Mouse (Mus musculus) ES-E14 (cell line): ENCODE data around the gene Dync1i2. TPM values are rescaled to one million over a fixed set of nuclear protein-coding genes. Genes with fewer than 3 reads are reported as not detected.

Experiments
- DNase-seq: peaks from one replicate; pipeline ENCODE4 v3.0.0-alpha.2; 2013; ENCODE audit warnings: low read depth, low spot score
- H3K27ac ChIP-seq: 2 replicates; pipeline ENCODE4 v1.5.1; 2012; ENCODE audit warnings: low read depth, mild to moderate bottlenecking, low read length, moderate library complexity, mixed read lengths; ENCODE audit not compliant: poor library complexity, insufficient read depth, severe bottlenecking
- H3K36me3 ChIP-seq: 2 replicates; pipeline ENCODE4 v1.6.1; 2012; ENCODE audit warnings: mild to moderate bottlenecking, low read length, moderate library complexity, mixed read lengths; ENCODE audit not compliant: control insufficient read depth, poor library complexity, insufficient read depth, severe bottlenecking
- H3K4me1 ChIP-seq, 2 experiments: fragments of 150-350 bp in 1 of 2; sonication (generic) in 1 of 2; 2 replicates each; pipeline ENCODE4 v1.6.1; 2012; ENCODE audit warnings: low read length in 2 of 2, mild to moderate bottlenecking in 1 of 2, mixed read lengths in 1 of 2; ENCODE audit not compliant: control insufficient read depth in 2 of 2, insufficient read depth in 2 of 2, poor library complexity in 1 of 2
- H3K4me3 ChIP-seq, 2 experiments: fragments of 150-350 bp in 1 of 2; sonication (generic) in 1 of 2; 2 replicates each; pipeline ENCODE4 v1.5.1; 2012; ENCODE audit warnings: low read length in 2 of 2, low read depth in 1 of 2, mild to moderate bottlenecking in 1 of 2, mixed read lengths in 1 of 2; ENCODE audit not compliant: insufficient read depth in 1 of 2, poor library complexity in 1 of 2, severe bottlenecking in 1 of 2
- H3K9ac ChIP-seq: 2 replicates; pipeline ENCODE4 v1.6.1; 2012; ENCODE audit warnings: low read depth, mild to moderate bottlenecking, low read length, mixed read lengths; ENCODE audit not compliant: poor library complexity, insufficient read depth, severe bottlenecking
- H3K9me3 ChIP-seq: fragments of 150-350 bp; sonication (generic); 2 replicates; pipeline ENCODE4 v1.6.1; 2012; ENCODE audit warnings: low read depth, mild to moderate bottlenecking, low read length; ENCODE audit not compliant: control insufficient read depth, insufficient read depth
- CHD2 ChIP-seq: IDR thresholded peaks from 2 replicates; pipeline ENCODE4 v1.6.1; 2014; ENCODE audit warnings: mild to moderate bottlenecking, low read depth, low read length, inconsistent platforms
- HCFC1 ChIP-seq: IDR thresholded peaks from 2 replicates; pipeline ENCODE4 v1.6.1; 2012; ENCODE audit warnings: low read length, inconsistent platforms, borderline replicate concordance; ENCODE audit not compliant: insufficient read depth
- MAFK ChIP-seq: IDR thresholded peaks from 2 replicates; pipeline ENCODE4 v1.6.1; 2014; ENCODE audit warnings: mild to moderate bottlenecking, low read depth, low read length, inconsistent platforms; ENCODE audit not compliant: insufficient read depth
- ZC3H11A ChIP-seq: IDR thresholded peaks from 2 replicates; pipeline ENCODE4 v1.6.1; 2012; ENCODE audit warnings: low read depth, mild to moderate bottlenecking, inconsistent platforms, low read length, borderline replicate concordance
- ZNF384 ChIP-seq: IDR thresholded peaks from 2 replicates; pipeline ENCODE4 v1.6.1; 2012; ENCODE audit warnings: low read depth, low read length, inconsistent platforms
- in situ Hi-C, 2 experiments: fragments of 600-800 bp; cut with MboI; formaldehyde crosslinking; loops; one replicate each; pipeline ENCODE4 v1.15.1; 2025; ENCODE audit warnings: low sequenced_read_pairs in 2 of 2, inconsistent platforms in 1 of 2; ENCODE audit not compliant: unreplicated experiment in 2 of 2
- total RNA-seq: library from RNA; depleted of rRNA; stranded (reverse); fragments of 300-350 nt; gene quantifications from 2 replicates; pipeline ENCODE4 v1.2.3, GENCODE M21; 2012; rRNA removed

Dync1i2 gene
- total RNA-seq = 27.4 and 38.6 TPM in 2 replicates

DNA sequence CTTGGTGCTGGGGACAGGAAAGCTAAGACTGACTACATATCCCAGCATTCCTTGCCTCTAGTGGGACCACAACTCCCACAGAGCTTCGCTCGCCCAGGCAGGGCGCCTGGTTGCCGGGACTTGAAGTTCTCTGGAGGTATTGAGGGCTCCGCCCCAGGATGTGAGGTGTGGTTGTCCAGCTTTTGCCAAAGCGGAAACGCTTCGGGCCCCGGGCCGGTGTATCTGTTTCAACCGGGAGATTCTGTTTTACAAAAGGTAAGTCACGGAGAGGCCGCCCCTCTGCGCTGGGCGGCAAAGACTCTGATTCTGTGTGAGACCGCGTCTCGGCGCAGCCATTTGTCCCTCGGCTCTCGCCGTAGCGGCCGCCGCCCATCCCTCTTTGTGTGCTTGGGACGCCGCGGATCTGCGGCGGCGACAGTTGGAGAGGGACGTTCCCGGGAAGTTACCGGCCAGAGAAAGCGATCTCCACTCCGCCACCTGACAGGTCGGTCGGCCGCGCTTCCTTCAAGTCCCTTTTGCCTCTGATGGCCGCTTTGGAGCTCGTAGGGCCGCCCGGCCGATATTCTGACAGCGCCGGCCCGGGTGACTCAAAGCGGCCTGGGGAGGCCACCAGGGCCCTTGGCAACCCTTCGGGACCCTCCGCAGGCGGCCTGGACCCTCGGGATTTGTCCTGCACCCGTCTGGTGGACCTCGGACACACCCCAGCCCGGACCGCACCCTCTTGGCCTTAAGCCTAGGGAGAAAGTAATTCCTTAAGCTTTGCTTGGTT lies at the start of gene Dync1i2:
Gene Dync1i2, plus strand, starts transcription at position 116 of the 769 bp plus-strand sequence.
- Histone ChIP-seq H3K9ac (peak within 1 kb of the TSS; percentile 86), H3K9me3 (no peaks in the 10 kb centered on the region), H3K36me3 (no peaks in the 10 kb centered on the region; the same call in 1 of the 2 replicates), H3K27ac (peak within 1 kb of the TSS; percentile 47; the same call in 1 of the 2 replicates), H3K4me1 (0 out of 4 replicates have a peak, but pooled peaks cover 0 to 2% of the 10 kb centered on the region in 2 experiments), H3K4me3 (peak within 1 kb of the TSS; percentile 79 to 82)
- DNase-seq = peak; percentile 93
- TF ChIP-seq CHD2 (0 out of 2 replicates have a peak, but pooled peaks have one; percentile 66), MAFK (no peak), HCFC1 (peak; percentile 99), ZNF384 (no peak), ZC3H11A (no peak)
- in situ Hi-C loops = no loop called here

DNA sequence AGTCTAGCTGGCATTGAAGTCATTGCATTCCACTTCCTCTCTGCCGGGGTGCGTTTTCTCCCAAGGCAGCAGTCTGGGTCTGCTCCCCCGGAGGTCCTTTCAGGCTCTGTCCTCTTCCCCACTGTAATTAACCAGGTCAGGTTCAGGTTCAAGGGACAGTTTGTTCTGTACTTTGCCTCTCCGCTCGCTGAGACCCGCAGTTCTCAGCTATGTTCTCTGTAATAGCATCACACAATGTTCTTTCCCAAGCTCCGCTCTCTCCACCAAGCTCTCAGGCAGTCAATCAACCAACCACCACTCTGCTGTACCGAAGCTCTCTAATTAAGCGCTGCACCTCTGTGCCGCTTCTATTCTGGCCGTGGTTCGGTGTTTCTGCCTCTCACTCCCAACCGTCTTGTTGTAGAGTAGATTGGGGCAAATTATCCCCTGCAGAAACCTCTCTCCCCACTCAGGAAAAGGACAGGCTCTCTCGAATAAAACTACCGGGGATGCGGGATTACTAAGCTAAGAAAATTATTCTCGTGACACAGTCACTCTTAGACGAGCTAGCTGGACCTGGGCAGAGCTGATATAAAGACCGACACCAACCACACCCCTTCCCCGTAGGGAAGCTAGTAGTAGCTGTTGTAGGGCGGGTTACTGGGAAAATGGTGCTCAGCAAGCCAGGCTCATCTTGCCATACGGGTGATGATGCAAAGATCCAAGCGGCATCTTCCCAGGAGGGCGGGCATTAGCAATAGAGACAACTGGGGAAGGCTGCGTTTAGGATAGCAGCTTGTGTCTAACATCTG lies 48.5 kb upstream of the Dync1i2 start:
- in situ Hi-C loops = no loop called here
- no peak for TF ChIP-seq HCFC1
- TF ChIP-seq MAFK = no peak
- TF ChIP-seq ZC3H11A = no peak
- TF ChIP-seq ZNF384 = no peak
- TF ChIP-seq CHD2 = no peak
- H3K4me1 ChIP-seq = peaks cover 1 to 8% of the 10 kb centered on the region in 2 experiments; a peak in 3 of 4 replicates
- no peaks in the 10 kb centered on the region for H3K9me3 ChIP-seq
- DNase-seq = no peak
- no peak overlapping the region for H3K27ac ChIP-seq
- H3K9ac ChIP-seq = no peak overlapping the region
- no peak overlapping the region for H3K4me3 ChIP-seq
- H3K36me3 ChIP-seq = no peaks in the 10 kb centered on the region

DNA sequence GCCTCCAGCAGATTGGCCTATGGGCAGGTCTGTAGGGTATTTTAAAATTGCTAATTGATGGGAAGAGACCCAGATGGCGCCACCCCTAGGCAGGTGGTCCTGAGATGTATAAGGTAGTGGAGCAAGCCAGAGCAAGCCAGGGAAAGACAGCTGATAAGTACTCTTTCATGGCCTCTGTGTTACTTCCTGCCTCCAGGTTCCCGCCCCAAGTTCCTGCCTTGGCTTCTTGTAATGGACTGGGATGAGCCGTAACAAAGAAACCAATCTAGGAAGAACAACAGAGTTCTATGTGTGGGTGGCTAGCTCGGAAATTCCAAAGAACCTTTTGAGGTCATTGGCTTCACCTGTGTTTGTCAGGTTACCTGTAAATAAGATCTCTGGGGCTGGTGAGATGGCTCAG lies 44.3 kb upstream of the Dync1i2 start:
- no peaks in the 10 kb centered on the region for H3K9me3 ChIP-seq
- H3K36me3 ChIP-seq = no peaks in the 10 kb centered on the region
- H3K4me3 ChIP-seq = no peak overlapping the region
- H3K27ac ChIP-seq = 0 out of 2 replicates have a peak overlapping the region, but pooled peaks have one; percentile 12
- TF ChIP-seq HCFC1 (no peak), ZC3H11A (no peak), CHD2 (no peak), ZNF384 (no peak), MAFK (no peak)
- H3K4me1 ChIP-seq = peaks cover 3 to 14% of the 10 kb centered on the region in 2 experiments; a peak in 3 of 4 replicates
- DNase-seq = peak; percentile 57
- in situ Hi-C loops = no loop called here
- H3K9ac ChIP-seq = no peak overlapping the region

DNA sequence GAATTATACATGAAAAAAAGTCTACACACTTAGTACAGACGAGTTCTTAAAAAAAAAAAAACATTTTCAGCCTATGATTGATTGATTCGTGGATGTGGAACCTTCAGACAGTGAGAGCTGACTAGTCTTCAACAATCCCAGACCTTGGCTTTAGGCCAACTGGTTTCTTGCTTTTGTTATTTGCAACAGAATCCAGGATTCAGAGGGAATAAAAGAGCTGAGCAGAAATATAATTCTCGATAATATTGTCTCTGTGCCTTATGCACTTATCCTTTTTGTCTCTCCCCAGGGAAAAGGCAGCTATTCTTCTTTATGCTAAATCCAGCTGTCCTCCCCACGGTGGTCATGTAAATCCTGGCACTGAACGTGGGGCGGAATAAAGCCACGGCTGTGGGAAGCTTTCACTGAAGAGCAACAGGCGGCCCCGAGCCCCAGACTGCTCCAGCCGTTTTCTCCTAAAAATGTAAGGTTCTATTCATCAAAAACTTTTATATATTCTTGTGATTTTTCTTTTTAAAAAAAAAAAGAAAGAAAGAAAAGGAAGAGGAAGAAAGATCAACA lies 43.0 kb upstream of the Dync1i2 start:
- TF ChIP-seq CHD2 (no peak), HCFC1 (no peak)
- DNase-seq = no peak
- in situ Hi-C loops = no loop called here
- H3K9ac ChIP-seq = no peak overlapping the region
- no peak overlapping the region for H3K4me3 ChIP-seq
- H3K27ac ChIP-seq = no peak overlapping the region
- no peaks in the 10 kb centered on the region for H3K9me3 ChIP-seq
- H3K36me3 ChIP-seq = no peaks in the 10 kb centered on the region
- H3K4me1 ChIP-seq = peaks cover 3 to 12% of the 10 kb centered on the region in 2 experiments; a peak in 3 of 4 replicates
